Mouse (Mus musculus) neural tube, embryonic 12.5 days (tissue): ENCODE results near the gene Ppp1r26. TPM values are rescaled to one million over a fixed set of nuclear protein-coding genes. Genes with fewer than 3 reads are reported as not detected.
"Not testable (repeated sequence)": the region's sequence is repeated elsewhere in the genome, so short reads cannot be mapped to it uniquely, and the experiment has no call there.

Experiments used
- ATAC-seq: fragments of 200-750 bp; cut with Nextera tagmentation; 2 replicates; pipeline ENCODE4 v1.8.0; 2017; ENCODE audit warnings: low read depth, mild to moderate bottlenecking, moderate TSS enrichment, moderate library complexity; ENCODE audit not compliant: low FRiP score
- H3K27ac ChIP-seq: fragments of 300-500 bp; sonication (generic); 2 replicates; pipeline ENCODE4 v1.5.1; 2016
- H3K27me3 ChIP-seq: fragments of 300-500 bp; sonication (generic); replicated peaks from 2 replicates; pipeline ENCODE4 v1.6.1; 2016; ENCODE audit warnings: mild to moderate bottlenecking
- H3K36me3 ChIP-seq: fragments of 300-500 bp; sonication (generic); 2 replicates; pipeline ENCODE4 v1.6.1; 2016; ENCODE audit warnings: mild to moderate bottlenecking
- H3K4me1 ChIP-seq: fragments of 300-500 bp; sonication (generic); 2 replicates; pipeline ENCODE4 v1.6.1; 2016
- H3K4me2 ChIP-seq: fragments of 300-500 bp; sonication (generic); replicated peaks from 2 replicates; pipeline ENCODE4 v1.6.1; 2016; ENCODE audit warnings: mild to moderate bottlenecking
- H3K4me3 ChIP-seq: fragments of 300-500 bp; sonication (generic); 2 replicates; pipeline ENCODE4 v1.5.1; 2016
- H3K9ac ChIP-seq: fragments of 300-500 bp; sonication (generic); 2 replicates; pipeline ENCODE4 v1.6.1; 2016; ENCODE audit warnings: mild to moderate bottlenecking
- H3K9me3 ChIP-seq: fragments of 300-500 bp; sonication (generic); 2 replicates; pipeline ENCODE4 v1.6.1; 2016; ENCODE audit warnings: mild to moderate bottlenecking
- WGBS: fragments of 180-500 bp; shearing (Covaris S2); methylation state at CpG from one replicate; pipeline ENCODE4 v1.1.7; 2016; 5-methylcytosine and 5-hydroxymethylcytosine counted together
- polyA plus RNA-seq: library from polyadenylated mRNA; unstranded; fragments of >200 nt; fragmentation: Nextera tagmentation; extraction: Ambion mirVana; gene quantifications from 2 replicates; pipeline ENCODE4 v1.2.1, GENCODE M21; 2016

Ppp1r26 gene
- polyA plus RNA-seq, 1 experiment from 2014 or later = 8.7 TPM

GRCm38 (mm10) chr2:28477993-28478392 is 31.4 kb downstream of the Ppp1r26 start:
- H3K4me3 ChIP-seq, H3K9ac ChIP-seq, H3K4me2 ChIP-seq, H3K27ac ChIP-seq, H3K36me3 ChIP-seq, H3K27me3 ChIP-seq, H3K9me3 ChIP-seq, ATAC-seq, H3K4me1 ChIP-seq: not testable (repeated sequence)
- WGBS = 87% methylated on average over 5 of the region's 5 CpGs

- H3K36me3 ChIP-seq = no peaks in the 10 kb centered on the region
- WGBS = 83% methylated on average over 20 of the region's 20 CpGs
- H3K27ac ChIP-seq = no peak overlapping the region
- H3K4me2 ChIP-seq = no peak overlapping the region
- H3K4me1 ChIP-seq = no peaks in the 10 kb centered on the region
- no peaks in the 10 kb centered on the region for H3K9me3 ChIP-seq
- ATAC-seq = no peak
- H3K4me3 ChIP-seq = no peak overlapping the region
- no peaks in the 10 kb centered on the region for H3K27me3 ChIP-seq
- no peak overlapping the region for H3K9ac ChIP-seq
These were observed 32.9 kb downstream of the Ppp1r26 start for GRCm38 (mm10) chr2:28479208-28480204.

DNA sequence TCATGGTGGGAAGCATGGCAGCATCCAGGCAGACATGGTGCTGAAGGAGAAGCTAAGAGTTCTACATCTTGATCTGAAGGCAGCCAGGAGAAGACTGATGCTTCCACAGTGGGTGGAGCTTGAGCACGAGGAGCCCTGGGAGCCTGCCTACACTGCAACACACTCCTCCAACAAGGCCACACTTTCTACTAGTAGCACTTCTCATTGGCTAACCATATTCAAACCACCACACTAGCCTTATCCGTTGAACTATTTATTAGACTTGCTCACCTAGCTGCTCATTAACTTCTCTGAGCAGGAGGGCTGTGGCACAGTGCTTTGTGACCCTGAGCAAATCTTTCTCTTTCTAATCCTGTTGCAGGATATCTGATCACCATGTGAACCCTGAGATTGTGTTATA is 37.3 kb downstream of the Ppp1r26 start:
- WGBS = 67% methylated on average over 2 of the region's 2 CpGs
- no peaks in the 10 kb centered on the region for H3K9me3 ChIP-seq
- no peaks in the 10 kb centered on the region for H3K36me3 ChIP-seq
- no peak overlapping the region for H3K27ac ChIP-seq
- no peak overlapping the region for H3K4me3 ChIP-seq
- no peak overlapping the region for H3K9ac ChIP-seq
- no peaks in the 10 kb centered on the region for H3K4me1 ChIP-seq
- H3K4me2 ChIP-seq = no peak overlapping the region
- no peaks in the 10 kb centered on the region for H3K27me3 ChIP-seq
- no peak for ATAC-seq

DNA sequence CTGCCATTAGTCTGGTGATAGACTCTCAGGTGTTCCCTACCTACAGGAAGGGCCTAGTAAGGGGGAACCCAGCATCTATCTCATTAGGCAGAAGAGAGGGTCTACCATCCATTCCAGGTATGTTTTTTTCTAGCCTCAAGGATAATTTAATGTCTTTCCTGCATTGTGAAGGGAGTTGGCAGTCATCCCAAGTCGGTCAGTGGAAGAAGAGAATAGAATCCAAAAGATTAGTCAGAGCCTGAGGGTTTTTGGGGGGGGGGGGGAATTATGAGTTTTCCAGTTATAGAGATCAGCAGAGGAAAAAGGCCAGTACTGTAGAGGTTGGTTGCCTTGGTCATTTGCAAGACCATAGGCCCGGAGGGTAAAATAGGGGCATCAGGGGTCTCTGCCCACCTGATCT is 47.9 kb downstream of the Ppp1r26 start:
- Histone ChIP-seq H3K27me3 (no peaks in the 10 kb centered on the region), H3K36me3 (no peaks in the 10 kb centered on the region), H3K9ac (no peak overlapping the region), H3K4me3 (no peak overlapping the region), H3K9me3 (no peaks in the 10 kb centered on the region), H3K4me2 (no peak overlapping the region), H3K4me1 (no peaks in the 10 kb centered on the region), H3K27ac (no peak overlapping the region)
- ATAC-seq = no peak
- 89% methylated on average over 2 of the region's 2 CpGs for WGBS

- Histone ChIP-seq H3K36me3 (no peaks in the 10 kb centered on the region), H3K4me2 (no peak overlapping the region), H3K9ac (no peak overlapping the region), H3K9me3 (no peaks in the 10 kb centered on the region), H3K27me3 (no peaks in the 10 kb centered on the region), H3K4me1 (no peaks in the 10 kb centered on the region), H3K27ac (no peak overlapping the region), H3K4me3 (no peak overlapping the region)
- WGBS = 90% methylated on average over 14 of the region's 14 CpGs
- no peak for ATAC-seq
These were observed 48.7 kb downstream of the Ppp1r26 start for GRCm38 (mm10) chr2:28495207-28495756.

GRCm38 (mm10) chr2:28495801-28496595 is 49.4 kb downstream of the Ppp1r26 start:
- H3K27me3 ChIP-seq = no peaks in the 10 kb centered on the region
- no peak overlapping the region for H3K9ac ChIP-seq
- no peak overlapping the region for H3K4me3 ChIP-seq
- H3K27ac ChIP-seq = no peak overlapping the region
- ATAC-seq = no peak
- H3K9me3 ChIP-seq = no peaks in the 10 kb centered on the region
- H3K36me3 ChIP-seq = no peaks in the 10 kb centered on the region
- WGBS = 82% methylated on average over 16 of the region's 16 CpGs
- no peaks in the 10 kb centered on the region for H3K4me1 ChIP-seq
- no peak overlapping the region for H3K4me2 ChIP-seq

- Histone ChIP-seq H3K4me3 (no peak within 1 kb of the TSS), H3K9ac (no peak within 1 kb of the TSS), H3K27me3 (no peaks in the 10 kb centered on the region), H3K4me2 (no peak within 1 kb of the TSS), H3K4me1 (no peaks in the 10 kb centered on the region), H3K36me3 (no peaks in the 10 kb centered on the region), H3K27ac (no peak within 1 kb of the TSS), H3K9me3 (no peaks in the 10 kb centered on the region)
- no peak for ATAC-seq
- WGBS = 81% methylated on average over 5 of the region's 5 CpGs
These were observed 50.1 kb downstream of the Ppp1r26 start, which contains the start of gene Gbgt1 for GRCm38 (mm10) chr2:28496671-28497070. Gene Gbgt1 (plus strand): TSS chr2:28496891.

DNA sequence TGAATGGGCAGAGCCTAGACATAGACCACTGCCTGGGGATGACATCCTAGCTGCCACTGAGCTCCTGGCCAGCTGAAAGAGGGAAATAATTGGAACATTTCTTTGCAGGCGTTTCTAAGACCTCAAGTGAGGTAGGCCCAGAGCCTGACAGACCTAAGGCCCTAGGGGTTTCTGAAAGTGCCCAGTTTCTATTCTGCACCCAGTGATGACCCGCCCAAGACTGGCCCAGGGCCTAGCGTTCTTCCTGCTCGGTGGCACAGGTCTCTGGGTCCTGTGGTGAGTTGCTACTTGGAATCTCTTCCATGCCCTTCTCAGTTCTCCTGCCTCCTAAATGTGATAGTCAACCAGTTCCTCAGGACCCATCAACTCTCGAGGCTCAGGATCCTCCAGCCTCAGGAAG is 51.0 kb downstream of the Ppp1r26 start:
- no peaks in the 10 kb centered on the region for H3K36me3 ChIP-seq
- H3K9ac ChIP-seq = no peak overlapping the region
- H3K4me3 ChIP-seq = no peak overlapping the region
- H3K27ac ChIP-seq = no peak overlapping the region
- H3K4me2 ChIP-seq = no peak overlapping the region
- ATAC-seq = no peak
- WGBS = 74% methylated on average over 5 of the region's 5 CpGs
- no peaks in the 10 kb centered on the region for H3K4me1 ChIP-seq
- H3K9me3 ChIP-seq = no peaks in the 10 kb centered on the region
- no peaks in the 10 kb centered on the region for H3K27me3 ChIP-seq

- Histone ChIP-seq H3K4me1 (no peaks in the 10 kb centered on the region), H3K4me3 (no peak overlapping the region), H3K9me3 (no peaks in the 10 kb centered on the region), H3K36me3 (no peaks in the 10 kb centered on the region), H3K27ac (no peak overlapping the region), H3K9ac (no peak overlapping the region), H3K4me2 (no peak overlapping the region), H3K27me3 (no peaks in the 10 kb centered on the region)
- ATAC-seq = no peak
- 91% methylated on average over 4 of the region's 4 CpGs for WGBS
These were observed 51.8 kb downstream of the Ppp1r26 start for GRCm38 (mm10) chr2:28498431-28498830.

GRCm38 (mm10) chr2:28502987-28503386 is 56.4 kb downstream of the Ppp1r26 start:
- Histone ChIP-seq H3K36me3 (no peaks in the 10 kb centered on the region), H3K4me1 (no peaks in the 10 kb centered on the region), H3K4me2 (no peak overlapping the region), H3K9ac (no peak overlapping the region), H3K27ac (no peak overlapping the region), H3K4me3 (no peak overlapping the region), H3K27me3 (no peaks in the 10 kb centered on the region), H3K9me3 (no peaks in the 10 kb centered on the region)
- no peak for ATAC-seq
- WGBS = 85% methylated on average over 10 of the region's 10 CpGs

DNA sequence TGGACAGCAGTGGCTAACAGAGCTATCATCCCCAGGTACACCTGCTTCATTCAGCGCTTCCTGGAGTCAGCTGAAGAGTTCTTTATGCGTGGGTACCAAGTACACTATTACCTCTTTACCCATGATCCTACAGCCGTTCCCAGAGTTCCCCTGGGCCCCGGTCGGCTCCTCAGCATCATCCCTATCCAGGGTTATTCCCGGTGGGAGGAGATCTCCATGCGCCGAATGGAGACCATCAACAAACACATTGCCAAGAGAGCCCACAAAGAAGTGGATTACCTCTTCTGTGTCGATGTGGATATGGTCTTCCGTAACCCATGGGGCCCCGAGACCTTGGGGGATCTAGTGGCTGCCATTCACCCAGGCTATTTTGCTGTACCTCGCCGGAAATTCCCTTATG is 58.1 kb downstream of the Ppp1r26 start:
- H3K27me3 ChIP-seq = no peaks in the 10 kb centered on the region
- WGBS = 85% methylated on average over 13 of the region's 13 CpGs
- no peak overlapping the region for H3K4me3 ChIP-seq
- H3K36me3 ChIP-seq = no peaks in the 10 kb centered on the region
- H3K9ac ChIP-seq = no peak overlapping the region
- no peak overlapping the region for H3K27ac ChIP-seq
- H3K4me2 ChIP-seq = no peak overlapping the region
- no peak for ATAC-seq
- no peaks in the 10 kb centered on the region for H3K4me1 ChIP-seq
- H3K9me3 ChIP-seq = no peaks in the 10 kb centered on the region
